Mouse (Mus musculus) kidney, postnatal 36 days (tissue): Measurements from ENCODE around the gene Pla2g5.
"Not testable (repeated sequence)": the region's sequence is repeated elsewhere in the genome, so short reads cannot be mapped to it uniquely, and the experiment has no call there.

Source experiments
- DNase-seq, 2 experiments: peaks; one replicate each; pipeline ENCODE4 v3.0.0; 2021 to 2022; ENCODE audit warnings: mixed read lengths in 2 of 2

Pla2g5 gene

DNA sequence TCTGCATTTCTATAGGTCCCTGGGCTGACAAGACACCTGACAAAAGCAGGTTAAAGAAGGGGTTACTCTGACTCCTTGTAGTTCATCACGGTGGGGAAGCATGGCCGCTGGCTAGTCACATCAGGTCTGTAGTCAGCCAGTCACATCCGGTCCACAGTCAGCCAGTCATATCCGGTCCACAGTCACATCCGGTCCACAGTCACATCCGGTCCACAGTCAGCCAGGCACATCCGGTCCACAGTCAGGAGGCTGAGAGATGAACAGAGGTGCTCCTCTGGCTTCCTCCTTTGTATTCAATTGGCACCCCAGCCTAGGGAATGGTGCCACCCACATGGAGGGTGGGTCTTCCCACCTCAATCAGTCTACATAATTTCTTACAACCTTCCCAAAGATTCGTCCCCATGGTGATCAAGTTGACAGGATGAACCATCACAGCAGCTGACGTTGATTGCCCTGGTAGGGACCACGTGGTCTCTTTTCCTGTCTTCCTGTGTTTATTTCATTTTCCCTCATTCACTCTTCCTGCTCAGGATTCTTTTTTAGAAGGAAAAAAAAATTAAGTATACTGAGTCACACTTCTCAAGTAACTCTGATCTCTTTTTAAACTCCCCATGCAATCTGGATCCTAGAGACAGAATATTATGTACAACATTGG lies at the start of gene Pla2g5:
TSS of gene Pla2g5 (minus strand) at position 139 of the 655 bp plus-strand sequence.
- DNase-seq = peak; percentile 37 to 40

DNA sequence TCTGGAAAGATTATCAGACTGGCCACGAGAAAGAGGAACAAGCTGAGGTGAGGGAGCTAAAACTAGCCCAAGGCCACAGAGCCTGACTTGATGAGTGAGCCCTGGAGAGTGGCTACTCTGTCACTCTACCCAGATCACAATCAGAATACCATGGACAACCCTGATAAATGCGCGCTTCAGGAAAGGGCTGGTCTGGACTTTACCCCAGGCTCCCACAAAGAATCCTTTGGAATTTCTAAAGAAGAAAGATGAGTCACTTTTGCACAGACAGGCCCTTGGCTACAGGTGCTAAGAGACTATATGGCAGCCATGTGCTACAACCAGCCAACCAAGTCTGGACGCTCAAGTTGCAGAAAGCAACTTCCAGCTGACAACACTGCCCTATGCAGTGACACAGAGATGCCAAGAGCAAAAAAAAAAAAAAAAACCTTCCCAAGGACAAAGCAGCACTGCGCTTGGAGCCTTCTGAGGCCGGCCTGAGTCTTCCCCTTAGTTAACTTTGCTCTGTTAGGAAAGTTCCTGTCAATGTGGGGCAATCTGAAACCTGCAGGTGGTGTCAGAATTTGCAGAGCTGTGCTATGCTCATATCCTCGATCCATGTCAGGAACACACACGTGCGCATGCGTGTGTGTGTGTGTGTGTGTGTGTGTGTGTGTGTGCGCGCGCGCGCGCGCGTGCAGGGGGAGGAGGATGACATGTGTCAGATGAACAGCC lies 42.5 kb upstream of the Pla2g5 start:
- no peak for DNase-seq

DNA sequence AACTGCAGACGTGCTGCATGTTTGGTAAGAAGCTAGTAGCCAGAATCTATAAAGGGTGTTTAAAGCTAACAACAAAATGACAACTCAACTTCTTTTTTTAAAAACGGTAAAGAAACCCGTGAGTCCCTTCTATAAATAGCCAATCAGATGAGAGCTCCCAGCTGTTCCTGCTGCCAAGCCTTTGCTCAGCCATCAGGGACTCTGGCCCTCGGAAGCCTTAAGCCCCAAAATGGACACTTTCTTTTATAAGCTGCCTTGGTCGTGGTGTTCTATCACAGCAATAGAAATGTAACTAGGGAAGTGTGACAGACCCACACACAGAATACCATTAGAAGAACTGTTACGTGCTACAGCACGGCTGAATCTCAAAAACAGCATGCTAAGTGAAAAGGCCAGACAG lies 36.1 kb upstream of the Pla2g5 start:
- no peak for DNase-seq

DNA sequence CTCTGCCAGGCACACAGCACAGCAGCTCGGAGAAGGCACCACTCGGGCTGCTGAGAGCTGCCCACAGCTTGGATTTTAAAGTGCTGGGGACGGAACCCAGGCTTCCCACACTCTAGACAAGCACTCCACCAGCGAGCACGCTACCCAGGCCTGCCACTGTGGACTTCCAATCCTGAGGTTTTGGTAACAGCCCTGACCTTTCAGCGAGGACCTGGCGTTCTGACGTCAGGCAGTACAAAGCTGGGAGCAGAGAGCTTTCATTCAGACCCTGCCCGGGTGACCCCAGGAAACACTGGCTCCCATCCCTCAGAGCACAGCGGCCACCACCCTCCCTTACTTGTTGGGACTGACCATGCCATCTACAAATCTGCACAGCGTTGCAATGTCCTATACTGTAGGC lies 30.5 kb upstream of the Pla2g5 start:
- DNase-seq = not testable (repeated sequence)

DNA sequence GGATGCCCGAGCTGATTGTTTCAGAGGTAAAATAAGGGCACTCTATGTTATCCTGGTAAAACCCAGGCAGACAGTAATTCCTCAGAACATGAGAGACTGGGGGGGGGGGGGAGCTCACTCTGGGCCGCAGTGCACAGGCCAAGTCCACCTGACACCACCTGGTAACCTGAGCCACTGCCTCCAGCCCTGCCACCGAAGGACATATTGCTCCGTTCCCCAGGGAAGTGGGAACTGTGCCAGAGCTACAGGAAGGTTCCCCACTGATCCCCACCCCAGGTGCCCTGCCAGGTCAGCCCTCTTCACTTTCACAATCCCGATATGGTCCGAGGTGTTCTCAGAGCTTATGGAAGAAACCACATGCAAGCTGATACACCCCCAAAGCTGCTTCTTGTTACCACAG lies 29.4 kb upstream of the Pla2g5 start:
- DNase-seq = no peak

DNA sequence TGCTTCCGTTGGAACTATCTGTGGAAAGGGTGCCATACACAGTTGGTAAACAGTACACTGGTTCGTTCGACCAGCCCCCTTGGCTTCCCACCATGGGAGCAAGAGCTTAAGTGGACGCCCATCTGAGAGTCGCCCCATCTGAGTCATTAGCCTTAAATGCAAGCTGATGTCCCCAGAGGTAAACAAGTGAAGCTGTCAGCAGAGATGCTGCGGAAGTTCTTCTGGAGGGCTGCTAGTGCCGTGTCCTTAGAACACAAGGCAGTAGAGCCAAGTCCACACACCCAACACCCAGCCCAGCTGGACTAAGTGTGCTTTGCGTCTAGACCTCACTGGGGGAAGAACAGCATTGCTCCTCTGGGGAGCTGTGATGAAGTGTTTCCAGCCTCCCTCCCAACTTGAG lies 26.4 kb upstream of the Pla2g5 start:
- no peak for DNase-seq

DNA sequence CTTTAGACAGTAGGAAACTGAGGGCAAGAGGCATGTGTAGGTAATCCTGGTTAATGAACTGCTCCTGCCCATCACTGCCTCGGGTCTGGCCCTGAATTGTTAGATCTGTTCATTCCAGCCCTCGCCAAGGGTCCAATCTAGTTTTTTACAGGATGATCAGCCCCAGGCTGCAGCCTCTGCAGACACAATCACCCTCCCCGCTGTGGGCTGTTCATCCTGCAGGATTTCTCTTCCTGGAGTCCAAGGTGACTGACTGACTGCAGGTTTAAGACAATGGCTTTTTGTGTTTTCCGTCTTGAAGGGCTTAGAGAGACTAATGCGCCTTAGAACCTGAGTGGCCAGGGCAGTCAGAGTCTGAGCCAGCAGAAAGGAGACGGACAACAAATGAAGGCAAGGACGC lies 25.9 kb upstream of the Pla2g5 start:
- DNase-seq = no peak

DNA sequence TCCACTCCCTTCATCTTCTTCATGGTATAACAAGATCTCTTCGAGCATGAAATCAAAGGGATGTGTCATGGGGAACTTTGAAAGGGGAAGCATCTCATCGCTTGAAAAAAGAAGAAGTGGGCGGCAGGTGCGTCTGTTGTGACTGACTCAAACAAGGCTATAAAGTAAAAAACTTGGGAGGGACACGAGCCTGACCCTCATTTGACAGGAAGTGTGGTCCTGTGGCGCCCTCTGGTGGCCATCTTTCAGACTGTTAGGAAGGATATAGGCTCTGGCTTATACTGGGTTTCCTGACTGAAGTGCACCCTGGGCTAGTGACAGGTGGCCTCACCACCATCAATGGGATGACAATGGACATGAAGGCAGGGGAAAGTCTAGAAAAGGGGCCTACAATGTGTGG lies 21.0 kb upstream of the Pla2g5 start:
- DNase-seq = peak; percentile 77 to 95

DNA sequence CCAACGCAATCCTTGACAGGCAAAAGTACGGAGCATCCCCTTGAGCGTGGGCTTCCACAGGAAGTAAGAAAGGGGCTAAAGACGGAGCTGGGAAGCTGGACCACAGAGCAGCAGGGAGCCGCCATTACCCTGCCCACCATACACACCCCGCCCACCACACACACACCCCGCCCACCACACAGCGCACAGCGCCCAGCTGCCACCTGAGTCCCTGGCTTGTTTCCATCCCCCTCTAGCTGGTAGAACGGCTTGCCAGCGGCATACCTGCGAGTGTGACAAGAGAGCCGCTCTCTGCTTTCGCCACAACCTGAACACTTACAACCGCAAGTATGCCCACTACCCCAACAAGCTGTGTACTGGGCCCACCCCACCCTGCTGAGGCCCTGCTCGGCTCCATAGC lies 18.9 kb upstream of the Pla2g5 start:
- DNase-seq = no peak

DNA sequence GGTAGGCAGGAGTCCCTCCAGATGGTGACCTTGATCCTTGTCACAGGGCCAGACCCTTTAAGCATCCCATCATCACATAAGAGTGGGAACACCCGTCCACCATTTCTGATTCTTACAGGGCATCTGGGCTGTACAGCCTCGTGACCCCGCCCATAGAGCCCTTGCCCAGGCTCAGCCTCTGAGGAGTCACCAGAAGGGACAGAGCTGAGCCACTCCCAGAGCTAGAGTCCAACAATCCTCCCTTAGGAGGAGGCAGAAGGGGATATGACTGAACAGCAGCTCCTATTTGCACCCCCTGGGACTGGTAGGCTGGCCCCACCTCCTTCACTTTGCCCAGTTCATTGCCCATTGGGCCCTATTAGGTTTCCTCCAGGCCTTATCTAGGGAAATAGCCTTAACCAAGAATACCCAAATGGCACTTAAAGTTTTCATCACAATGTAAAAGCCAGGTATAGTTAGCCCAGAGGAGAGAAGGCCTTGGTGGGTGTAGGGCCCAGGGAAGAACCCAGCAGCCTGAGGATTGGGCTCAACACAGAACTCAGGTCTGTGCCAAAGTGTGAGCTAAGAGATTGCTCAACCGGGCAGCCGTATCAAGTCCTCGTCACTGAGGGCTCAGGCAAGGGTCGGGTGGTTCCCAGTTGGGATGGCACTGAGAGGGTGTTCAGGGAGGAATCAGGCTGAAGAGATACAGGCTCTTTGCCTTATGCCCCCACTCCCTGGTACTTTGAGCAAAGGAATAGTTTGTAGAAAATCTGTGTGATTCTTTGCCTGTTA lies 17.7 kb upstream of the Pla2g5 start:
- no peak for DNase-seq

DNA sequence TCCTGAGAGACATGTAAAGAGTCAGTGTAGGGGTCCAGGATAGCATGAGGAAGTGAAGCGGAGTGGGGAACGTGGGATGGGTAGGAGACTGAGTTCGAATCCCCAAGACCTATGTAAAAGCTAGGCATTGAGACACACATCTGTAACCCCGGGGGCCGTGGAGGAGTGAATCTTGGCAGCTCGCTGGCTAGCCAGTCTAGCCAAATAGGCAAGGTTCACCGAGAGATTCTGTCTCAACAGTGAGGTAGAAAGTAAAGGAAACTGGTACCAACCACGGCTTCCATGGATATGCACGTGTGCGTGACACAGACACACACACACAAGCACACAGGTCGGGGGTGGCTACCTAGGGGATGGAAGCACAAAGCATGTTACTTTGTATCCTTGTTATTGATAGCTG lies 16.5 kb upstream of the Pla2g5 start:
- DNase-seq = no peak

DNA sequence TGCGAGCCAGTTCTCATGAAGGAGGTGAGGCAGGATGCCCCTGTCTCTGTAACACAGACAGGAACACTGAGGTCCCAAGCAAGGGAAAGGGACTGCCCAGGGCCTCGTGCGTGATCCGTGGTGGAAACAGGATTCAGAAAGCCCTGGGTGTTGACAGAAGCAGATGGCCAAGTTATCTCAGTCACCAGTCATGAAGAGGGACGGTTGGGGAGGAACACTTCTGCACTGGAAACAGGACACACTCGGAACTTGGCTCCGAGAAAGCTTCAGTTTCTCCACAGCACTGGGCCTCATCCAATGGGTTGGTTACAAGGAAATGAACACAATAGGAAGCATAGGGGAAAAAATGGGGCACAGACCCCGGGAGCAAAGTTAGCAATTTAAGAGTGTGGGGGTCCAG lies 15.5 kb upstream of the Pla2g5 start:
- DNase-seq = no peak

DNA sequence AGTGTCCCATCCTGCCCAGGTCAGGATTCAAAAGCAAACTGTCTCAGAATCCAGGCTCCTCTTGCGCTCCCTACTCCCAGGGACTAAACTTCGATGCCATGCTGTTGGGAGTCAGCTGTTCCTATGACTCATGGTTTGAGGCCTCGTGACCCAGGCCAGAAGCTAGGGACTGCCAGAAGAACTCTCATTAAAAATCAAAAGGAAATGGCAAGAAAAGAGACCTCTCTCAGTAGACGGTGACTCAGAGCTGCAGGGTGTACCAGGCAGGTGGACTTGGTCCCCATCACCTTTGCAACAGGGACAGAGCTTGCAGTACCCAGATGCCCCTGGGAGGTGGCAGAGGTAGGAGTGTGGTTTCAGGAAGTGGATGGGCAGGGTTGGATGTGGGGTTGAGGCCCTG lies 14.4 kb upstream of the Pla2g5 start, which contains the start of gene Pla2g2e:
TSS of gene Pla2g2e (plus strand) at position 212 of the 400 bp plus-strand sequence.
- DNase-seq = no peak

DNA sequence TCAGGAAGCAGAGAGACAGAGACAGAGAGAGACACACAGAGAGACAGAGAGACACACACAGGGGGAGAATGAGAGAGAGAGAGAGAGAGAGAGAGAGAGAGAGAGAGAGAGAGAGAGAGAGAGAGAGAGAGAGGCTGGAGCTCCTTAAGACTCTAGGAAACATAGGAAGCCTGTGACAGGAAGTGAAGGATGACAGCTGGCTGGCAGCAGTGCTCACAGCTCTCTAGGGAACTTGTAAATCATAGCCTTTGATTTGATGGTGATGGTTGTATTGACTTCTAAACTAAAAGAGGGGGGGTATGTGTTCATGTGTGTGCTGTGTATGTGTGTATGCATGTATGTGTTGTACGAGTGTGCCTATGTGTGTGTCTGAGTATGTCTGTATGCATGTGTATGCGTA lies 12.7 kb upstream of the Pla2g5 start:
- DNase-seq = no peak

DNA sequence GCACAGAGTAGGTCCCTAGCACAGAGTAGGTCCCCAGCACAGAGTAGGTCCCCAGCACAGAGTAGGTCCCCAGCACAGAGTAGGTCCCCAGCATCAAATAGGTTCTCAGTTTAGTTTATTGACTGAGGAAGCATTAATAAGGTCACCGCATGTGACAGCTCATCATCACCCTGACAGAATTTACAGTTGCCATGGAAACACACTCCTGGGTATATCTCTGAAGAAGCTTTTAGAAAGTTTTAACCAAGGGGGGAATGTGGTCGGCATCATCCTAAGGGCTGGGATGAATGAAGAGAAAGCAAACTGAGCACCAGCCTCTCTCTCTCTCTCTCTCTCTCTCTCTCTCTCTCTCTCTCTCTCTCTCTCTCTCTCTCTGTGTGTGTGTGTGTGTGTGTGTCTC lies 12.0 kb upstream of the Pla2g5 start:
- DNase-seq = not testable (repeated sequence)

DNA sequence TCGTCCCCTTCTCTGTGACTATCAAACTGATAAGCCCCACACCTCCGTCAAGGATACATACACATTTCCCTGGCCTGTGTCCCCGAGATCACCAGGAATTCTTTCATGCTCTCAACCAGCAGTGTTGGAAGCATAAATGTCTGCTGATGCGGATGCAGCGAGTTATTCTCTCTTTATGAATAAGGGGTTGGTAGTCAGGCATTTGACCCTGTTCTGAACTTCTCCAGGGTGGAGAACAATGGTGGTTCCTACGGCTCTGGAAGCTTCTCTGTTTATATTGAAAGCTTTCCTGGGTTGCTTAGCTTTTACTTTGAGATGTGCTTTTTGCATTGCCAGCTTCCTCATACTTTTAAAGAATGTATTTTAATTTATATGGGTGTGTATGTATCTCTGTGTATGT lies 10.6 kb upstream of the Pla2g5 start, which contains the start of gene Gm13030:
TSS of gene Gm13030 (minus strand) at position 101 of the 400 bp plus-strand sequence.
- no peak for DNase-seq

DNA sequence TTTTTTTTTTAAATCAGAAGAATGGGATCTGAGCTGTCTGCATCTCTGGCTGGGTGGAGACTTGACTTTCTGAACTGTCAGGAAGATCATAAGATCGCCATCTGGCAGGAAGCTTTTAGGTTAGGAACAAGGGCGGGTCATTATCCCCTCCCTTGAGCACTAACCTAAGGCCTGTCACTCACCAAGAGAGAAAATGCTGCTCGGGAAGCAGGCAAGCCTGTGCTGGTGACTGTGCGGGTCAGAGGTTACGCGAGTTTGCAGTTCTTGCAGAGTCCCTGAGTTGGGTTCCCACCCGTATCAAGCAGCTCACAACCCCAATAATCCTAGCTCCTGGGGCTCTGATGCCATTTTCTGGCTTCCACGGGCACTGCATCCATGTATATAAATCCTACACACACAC lies 5.4 kb upstream of the Pla2g5 start:
- peak in 1 of 2 experiments; percentile 16 for DNase-seq

DNA sequence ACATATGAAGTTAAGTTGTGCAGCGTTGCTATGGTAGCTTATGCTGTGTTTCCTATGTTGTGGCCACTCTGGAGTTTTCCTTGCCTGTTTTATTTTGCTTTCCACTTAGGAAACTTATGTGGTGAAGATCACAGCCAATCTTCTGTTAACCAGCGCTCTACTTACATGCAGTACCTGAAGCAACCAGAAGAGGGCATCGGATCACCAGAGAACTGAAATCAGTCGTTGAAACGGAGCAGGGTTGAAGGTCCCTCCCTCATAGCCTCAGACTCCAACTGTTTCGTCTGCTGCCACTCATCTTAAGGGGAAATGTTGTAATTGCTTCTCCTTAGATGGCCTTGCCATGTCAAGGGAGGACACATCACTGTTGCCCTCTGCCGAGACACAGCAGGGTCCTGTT lies 3.1 kb upstream of the Pla2g5 start:
- peak; percentile 74 to 87 for DNase-seq

DNA sequence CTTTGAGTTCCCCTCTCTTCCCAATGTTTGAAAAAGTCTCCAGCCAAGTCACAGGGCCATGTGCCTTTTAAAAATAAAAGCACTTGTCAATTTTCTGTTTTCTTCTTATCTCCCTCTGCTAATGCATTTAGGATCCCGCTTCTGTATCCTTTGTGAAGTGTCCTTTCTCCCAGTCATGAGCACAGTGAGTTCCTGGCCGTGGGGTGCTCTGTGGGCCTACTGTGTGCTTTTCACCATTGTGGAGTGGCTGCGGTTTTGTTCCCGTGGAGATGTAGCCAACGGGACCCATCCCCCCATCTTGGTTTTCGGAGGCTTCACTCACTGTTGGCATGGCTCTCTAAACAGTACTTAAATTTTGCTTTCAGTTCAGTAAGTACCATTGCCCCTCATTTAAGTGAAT lies 2.7 kb upstream of the Pla2g5 start:
- no peak for DNase-seq

DNA sequence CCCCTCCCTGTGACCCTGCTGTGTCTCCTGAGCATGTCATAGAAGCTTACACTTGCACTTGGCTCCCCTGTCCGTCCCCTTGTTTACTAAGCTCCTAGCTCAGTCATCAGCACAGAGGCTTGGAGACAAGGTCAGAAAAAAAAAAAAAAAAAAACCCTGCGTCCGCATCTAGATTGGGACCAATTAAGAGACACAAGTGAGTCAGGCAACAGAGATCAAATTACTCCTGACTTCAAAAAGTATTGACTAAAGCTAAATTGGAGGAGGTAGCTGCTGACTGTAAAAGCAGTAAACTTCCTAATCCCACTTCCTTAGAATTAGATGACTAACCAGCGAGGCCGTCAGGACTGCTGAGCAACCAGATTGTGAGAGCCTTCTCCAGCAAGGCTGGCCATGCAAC lies 1.8 kb upstream of the Pla2g5 start:
- DNase-seq = no peak

DNA sequence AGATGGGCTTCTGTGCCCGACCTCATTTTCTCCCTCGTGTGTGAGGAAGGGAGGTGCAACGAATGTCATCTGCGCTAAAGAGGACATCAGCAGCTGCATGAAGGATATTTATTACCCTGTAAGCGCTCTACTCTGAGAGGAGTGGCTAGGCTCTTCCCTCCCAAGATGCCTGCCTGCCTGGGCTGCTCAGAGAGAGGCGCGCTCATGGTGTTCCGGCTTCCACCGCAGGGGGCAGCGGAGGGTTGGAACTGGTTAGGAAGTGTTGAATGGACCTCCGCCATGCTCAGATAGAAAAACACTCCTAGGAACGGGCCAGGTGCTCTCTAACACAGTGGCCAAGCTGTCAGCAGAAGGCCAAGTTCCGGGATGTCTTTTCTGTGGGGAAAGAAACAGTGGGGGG lies 3.6 kb downstream of the Pla2g5 start:
- peak; percentile 76 to 89 for DNase-seq

DNA sequence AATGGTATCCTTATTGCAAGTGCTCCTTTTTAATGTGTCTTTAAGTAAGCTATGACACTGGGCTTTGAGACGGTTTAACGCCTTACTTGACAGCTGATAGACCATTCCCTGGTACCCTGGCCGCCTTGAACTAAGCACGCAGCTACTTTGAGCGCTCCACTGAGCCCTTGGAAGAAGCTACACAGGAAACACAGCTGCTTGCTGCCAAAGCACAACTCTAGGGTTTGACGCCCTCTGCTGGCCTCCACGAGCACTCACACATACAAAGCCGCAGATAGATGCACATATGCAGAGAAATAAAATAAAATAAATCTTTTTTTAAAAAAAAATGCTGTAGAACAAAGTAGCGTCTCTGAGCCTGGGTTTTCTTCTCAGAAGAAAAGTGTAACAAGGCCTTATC lies 4.0 kb downstream of the Pla2g5 start:
- DNase-seq = peak in 1 of 2 experiments; percentile 43

DNA sequence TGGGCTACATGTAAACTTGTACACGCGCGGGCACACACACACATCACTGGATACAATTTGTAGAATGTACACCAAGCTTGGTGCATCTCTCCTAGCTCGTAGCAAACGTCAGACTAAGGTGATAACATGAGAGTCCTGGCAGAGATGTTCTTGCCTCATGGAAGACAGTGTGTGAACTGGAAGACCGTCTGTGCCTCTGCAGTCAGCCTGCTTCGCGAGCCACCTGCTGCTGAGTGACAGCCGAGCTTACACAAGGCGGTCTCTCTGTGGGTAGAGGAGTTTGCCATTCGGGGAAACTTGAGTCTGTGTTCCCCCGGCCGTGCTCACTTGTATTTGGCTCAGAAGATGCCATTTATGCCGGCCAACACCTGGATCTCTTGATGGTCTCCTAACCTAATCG lies 4.8 kb downstream of the Pla2g5 start:
- DNase-seq = no peak

DNA sequence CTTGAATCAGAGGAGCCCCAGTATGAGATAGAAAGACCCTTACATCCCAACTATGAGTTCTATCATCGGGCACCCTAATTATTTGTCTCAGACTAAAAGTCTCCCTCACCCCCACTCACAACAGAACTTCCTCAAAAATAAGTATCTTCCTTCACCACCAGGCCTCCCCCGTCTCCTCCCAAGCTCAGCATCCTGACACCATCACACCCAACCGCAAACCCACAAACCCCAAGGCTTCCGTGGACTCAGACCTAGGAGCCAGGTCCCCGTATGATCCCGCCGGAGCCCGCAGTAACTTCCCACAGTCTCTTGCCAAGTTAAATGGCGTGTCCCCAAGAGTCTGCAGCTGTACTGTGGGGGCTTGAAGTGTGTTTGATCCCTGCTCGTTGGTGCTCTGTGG lies 5.7 kb downstream of the Pla2g5 start:
- no peak for DNase-seq
